Mouse (Mus musculus) cortical plate, adult 2 months (tissue): ENCODE measurements at regions not wholly inside any gene's neighbourhood (a gene's known extent, or its start where the extent isn't known, plus 50 kb on each side); places are given as distances from the start of the nearest gene placed in this dataset.

Experiments used
- CTCF ChIP-seq: fragments of 200-500 bp; IDR thresholded peaks from 2 replicates; pipeline ENCODE4 v1.5.1; 2011; ENCODE audit warnings: mild to moderate bottlenecking, control low read depth, low read length; ENCODE audit not compliant: insufficient read depth; ENCODE audit errors: extremely low read depth
- POLR2A ChIP-seq: fragments of 200-500 bp; IDR thresholded peaks from 2 replicates; pipeline ENCODE4 v1.6.1; 2011; ENCODE audit warnings: mild to moderate bottlenecking, low read length, control low read depth; ENCODE audit not compliant: insufficient read depth; ENCODE audit errors: extremely low read depth

- TF ChIP-seq POLR2A = no peak
- no peak for TF ChIP-seq CTCF
Measured at GRCm38 (mm10) chr7:54633930-54634329, 201.4 kb upstream of the Luzp2 start.
